Mouse (Mus musculus) embryonic fibroblast, embryonic 13.5 days (primary cell): Measurements from ENCODE around the gene Rpp38.

Source experiments
- CTCF ChIP-seq: IDR thresholded peaks from 2 replicates; pipeline ENCODE4 v1.5.1; 2011; ENCODE audit warnings: mild to moderate bottlenecking, control low read depth, low read length, moderate library complexity, borderline replicate concordance; ENCODE audit not compliant: insufficient read depth
- POLR2A ChIP-seq: IDR thresholded peaks from 2 replicates; pipeline ENCODE4 v1.6.1; 2011; ENCODE audit warnings: low read depth, mild to moderate bottlenecking, control low read depth, low read length, moderate library complexity

- TF ChIP-seq POLR2A (no peak), CTCF (no peak)
Measured at GRCm38 (mm10) chr2:3348422-3348821, 16.0 kb upstream of the Rpp38 start.
